Mouse (Mus musculus) G1E (cell line): Measurements from ENCODE around the gene Map3k5.

Experiments used
- CTCF ChIP-seq: IDR thresholded peaks from 2 replicates; pipeline ENCODE4 v1.5.1; 2012; ENCODE audit warnings: low read depth, low read length, inconsistent platforms, mixed read lengths
- GATA1 ChIP-seq: IDR thresholded peaks from 2 replicates; pipeline ENCODE4 v1.6.1; 2012; ENCODE audit warnings: borderline replicate concordance, low read length, inconsistent platforms, mixed read lengths

- TF ChIP-seq CTCF: no peak
- no peak for TF ChIP-seq GATA1
Measured at GRCm38 (mm10) chr10:20135350-20136058, 201.2 kb downstream of the Map3k5 start.
